ENCODE assay signal across 22 mouse cellular contexts in genomic region chr2:50816364-50816763, GRCm38 (mm10).
DNase-seq lines count a peak whose midpoint lies in the region; ATAC-seq lines count a peak whose summit lies in the region.
"Had no signal": no experiment of that assay in that cellular context is flagged by ENCODE, and none has a peak within 500 bp of the region (broad histone marks: within the 10 kb centered on the region; RNA-seq: fewer than 3 reads in every experiment).

No protein-coding gene starts in this region.

- no peaks in the 10 kb centered on the region for H3K9me3 ChIP-seq in kidney, embryonic 15.5 days (replicated peaks)
- H3K9me3 ChIP-seq in embryonic facial prominence, embryonic 10.5 days: no peaks in the 10 kb centered on the region
- H3K9me3 ChIP-seq: embryonic facial prominence, embryonic 12.5 days; forebrain, embryonic 13.5 days; heart, embryonic 10.5 days; hindbrain, embryonic 13.5 days had no signal

- H3K27me3 ChIP-seq in kidney, embryonic 15.5 days: no peaks in the 10 kb centered on the region
- no peaks in the 10 kb centered on the region for H3K27me3 ChIP-seq in embryonic facial prominence, embryonic 10.5 days (replicated peaks; ENCODE audit: low read depth, poor library complexity, severe bottlenecking)
- no peaks in the 10 kb centered on the region for H3K27me3 ChIP-seq in splenic B cell, adult 2 months (ENCODE audit: control insufficient read depth, insufficient read depth, low read length, poor library complexity, severe bottlenecking)
- H3K27me3 ChIP-seq: embryonic facial prominence, embryonic 12.5 days; hindbrain, embryonic 13.5 days; Patski had no signal

- H3K9ac ChIP-seq in kidney, embryonic 15.5 days: no peak overlapping the region
- H3K9ac ChIP-seq: embryonic facial prominence, embryonic 12.5 days; forebrain, embryonic 13.5 days; hindbrain, embryonic 13.5 days had no signal

- peak; percentile 86 for ATAC-seq in kidney, embryonic 15.5 days (replicated peaks; ENCODE audit: low FRiP score)
- no peak for ATAC-seq in erythroblast, adult 5-6 weeks (replicated peaks; ENCODE audit: low FRiP score, poor library complexity, severe bottlenecking)
- ATAC-seq: activated CD4-positive, CD25-positive, alpha-beta regulatory T cell, adult 4 months; forebrain, embryonic 13.5 days; Patski had no signal

- peak overlapping the region; percentile 37; the same call in 1 of the 2 replicates for H3K27ac ChIP-seq in kidney, embryonic 15.5 days
- peak overlapping the region; percentile 44 for H3K27ac ChIP-seq in embryonic facial prominence, embryonic 10.5 days (replicated peaks)
- H3K27ac ChIP-seq: embryonic facial prominence, embryonic 12.5 days; forebrain, embryonic 13.5 days; gastrocnemius, adult 2 months; heart, embryonic 10.5 days; hindbrain, embryonic 13.5 days had no signal

- no peak for DNase-seq in kidney, adult 11 months
- peak; percentile 31 to 32 for DNase-seq in spleen, postnatal 36 days (ENCODE audit: low spot score in 2 of 2)
- DNase-seq in spleen, postnatal 4 days (ENCODE audit: low spot score in 2 of 2): no peak
- no peak for DNase-seq in embryonic facial prominence, embryonic 10.5 days (ENCODE audit: low spot score)
- peak; percentile 37 for DNase-seq in splenic B cell, adult 2 months (ENCODE audit: low read depth, low spot score)
- DNase-seq in adrenal gland, adult (ENCODE audit: inconsistent age in 2 of 2, low spot score in 1 of 2): no peak
- DNase-seq: adrenal gland, adult 2 months; adrenal gland, postnatal 25 days; cerebellum, adult 2 months; cerebellum, postnatal 14 days; gastrocnemius, adult 2 months; gastrocnemius, postnatal 25 days; heart, postnatal 10 days; heart, postnatal 4 days had no signal

- no peak overlapping the region for H3K4me3 ChIP-seq in kidney, embryonic 15.5 days (replicated peaks)
- H3K4me3 ChIP-seq in embryonic facial prominence, embryonic 10.5 days: no peak overlapping the region
- H3K4me3 ChIP-seq: embryonic facial prominence, embryonic 12.5 days; forebrain, embryonic 13.5 days; gastrocnemius, adult 2 months; heart, embryonic 10.5 days; hindbrain, embryonic 13.5 days had no signal

- peaks cover 42% of the 10 kb centered on the region for H3K4me1 ChIP-seq in kidney, embryonic 15.5 days
- peaks cover 38% of the 10 kb centered on the region for H3K4me1 ChIP-seq in embryonic facial prominence, embryonic 10.5 days

- 31% methylated on average over 5 of the region's 5 CpGs for WGBS in kidney, embryonic 15.5 days
- 75% methylated on average over 5 of the region's 5 CpGs for WGBS in embryonic facial prominence, embryonic 10.5 days

- H3K4me2 ChIP-seq in kidney, embryonic 15.5 days: 0 out of 2 replicates have a peak overlapping the region, but pooled peaks have one; percentile 7
- H3K4me2 ChIP-seq: embryonic facial prominence, embryonic 12.5 days; forebrain, embryonic 13.5 days; hindbrain, embryonic 13.5 days had no signal

- no peaks in the 10 kb centered on the region for H3K36me3 ChIP-seq in kidney, embryonic 15.5 days
- no peaks in the 10 kb centered on the region for H3K36me3 ChIP-seq in embryonic facial prominence, embryonic 10.5 days (replicated peaks)
- no peaks in the 10 kb centered on the region for H3K36me3 ChIP-seq in splenic B cell, adult 2 months (ENCODE audit: control insufficient read depth, insufficient read depth, low read length, poor library complexity, severe bottlenecking)
- H3K36me3 ChIP-seq: embryonic facial prominence, embryonic 12.5 days; heart, embryonic 10.5 days; hindbrain, embryonic 13.5 days had no signal

Comparison
In these comparisons a context has a peak if more than half of its experiments do, and no peak if none do; other contexts are left out.
1. DNase-seq: peak in spleen, postnatal 36 days (2 of 2) and splenic B cell, adult 2 months (single experiment); none in kidney, adult 11 months (single experiment), spleen, postnatal 4 days (0 of 2), embryonic facial prominence, embryonic 10.5 days (single experiment) and adrenal gland, adult (0 of 2).